Mouse (Mus musculus): ENCODE data around the gene Slc27a2.

GRCm38 (mm10) chr2:126515069-126515826, 37.0 kb upstream of the Slc27a2 start:
- TF ChIP-seq CTCF (IDR thresholded peaks at IDR 0.05; ENCODE audit: low read depth, low read length) = no peak
- TF ChIP-seq GATA1 (IDR thresholded peaks at IDR 0.05; ENCODE audit: borderline replicate concordance, low read length) = no peak
- TF ChIP-seq POLR2AphosphoS5 (IDR thresholded peaks at IDR 0.05; ENCODE audit: insufficient replicate concordance, low read depth, low read length) = no peak

All from G1E (cell line).